Mouse (Mus musculus): ENCODE data around the gene Plxna1. TPM values are rescaled to one million over a fixed set of nuclear protein-coding genes. Genes with fewer than 3 reads are reported as not detected.

Plxna1 gene
- total and polyA plus RNA-seq, 3 experiments: 7.2 to 25.8 TPM; not detected in 1

- TF ChIP-seq JUND (IDR thresholded peaks at IDR 0.05; ENCODE audit: low read depth, low read length) (no peak), RAD21 (IDR thresholded peaks at IDR 0.05; ENCODE audit: low read depth, low read length) (no peak), RCOR1 (IDR thresholded peaks at IDR 0.05; ENCODE audit: low read depth, low read length) (no peak), E2F4 (IDR thresholded peaks at IDR 0.05; ENCODE audit: borderline replicate concordance, low read depth, low read length) (no peak), MAX (IDR thresholded peaks at IDR 0.05; ENCODE audit: low read length) (no peak), TAL1 (IDR thresholded peaks at IDR 0.05; ENCODE audit: low read length) (no peak), EP300 (IDR thresholded peaks at IDR 0.05; ENCODE audit: low read depth in 1 of 2, low read length in 2 of 2) (no peak), KAT2A (conservative IDR thresholded peaks at IDR 0.05; ENCODE audit: low read depth, low read length) (no peak), CHD1 (IDR thresholded peaks at IDR 0.05; ENCODE audit: low read depth, low read length) (no peak)
- Histone ChIP-seq H3K79me2 (ENCODE audit: control insufficient read depth, insufficient read depth, low read length, poor library complexity) (no peaks in the 10 kb centered on the region), H3K27me3 (ENCODE audit: control insufficient read depth in 1 of 2, insufficient read depth in 2 of 2, low read length in 2 of 2) (no peaks in the 10 kb centered on the region), H3K9ac (ENCODE audit: control insufficient read depth, low read depth, low read length, poor library complexity, severe bottlenecking) (no peak overlapping the region), H3K4me1 (ENCODE audit: control insufficient read depth in 1 of 2, insufficient read depth in 2 of 2, low read length in 2 of 2) (peaks cover 0 to 11% of the 10 kb centered on the region in 2 experiments), H3K4me3 (ENCODE audit: control insufficient read depth in 1 of 2, insufficient read depth in 1 of 2, low read depth in 2 of 2, low read length in 2 of 2) (no peak overlapping the region), H3K27ac (ENCODE audit: control insufficient read depth, low read depth, low read length) (no peak overlapping the region), H3K36me3 (ENCODE audit: control insufficient read depth in 1 of 2, insufficient read depth in 2 of 2, low read length in 2 of 2) (peaks cover 0 to 4% of the 10 kb centered on the region in 2 experiments; a peak in 1 of 4 replicates), H3K9me3 (replicated peaks; ENCODE audit: insufficient read depth, low read length) (no peaks in the 10 kb centered on the region)
- no peak for DNase-seq (ENCODE audit: low read depth, low spot score)
These were observed 6.4 kb upstream of the Plxna1 start for GRCm38 (mm10) chr6:89368812-89369211.

- Histone ChIP-seq H3K4me3 (ENCODE audit: control insufficient read depth in 1 of 2, insufficient read depth in 1 of 2, low read depth in 2 of 2, low read length in 2 of 2) (no peak overlapping the region), H3K79me2 (ENCODE audit: control insufficient read depth, insufficient read depth, low read length, poor library complexity) (peaks cover 16% of the 10 kb centered on the region), H3K9ac (ENCODE audit: control insufficient read depth, low read depth, low read length, poor library complexity, severe bottlenecking) (no peak overlapping the region), H3K27ac (ENCODE audit: control insufficient read depth, low read depth, low read length) (no peak overlapping the region), H3K9me3 (replicated peaks; ENCODE audit: insufficient read depth, low read length) (no peaks in the 10 kb centered on the region), H3K36me3 (ENCODE audit: control insufficient read depth in 1 of 2, insufficient read depth in 2 of 2, low read length in 2 of 2) (peaks cover 0 to 9% of the 10 kb centered on the region in 2 experiments; a peak in 1 of 4 replicates), H3K27me3 (ENCODE audit: control insufficient read depth in 1 of 2, insufficient read depth in 2 of 2, low read length in 2 of 2) (no peaks in the 10 kb centered on the region), H3K4me1 (ENCODE audit: control insufficient read depth in 1 of 2, insufficient read depth in 2 of 2, low read length in 2 of 2) (peaks cover 0 to 33% of the 10 kb centered on the region in 2 experiments)
- peak; percentile 44 for DNase-seq (ENCODE audit: low read depth, low spot score)
- TF ChIP-seq ETS1 (IDR thresholded peaks at IDR 0.05; ENCODE audit: low read depth, low read length) (peak; percentile 66), UBTF (IDR thresholded peaks at IDR 0.05; ENCODE audit: borderline replicate concordance, insufficient read depth, low read depth, low read length) (no peak), TAL1 (IDR thresholded peaks at IDR 0.05; ENCODE audit: low read length) (no peak)
These were observed 1.9 kb upstream of the Plxna1 start for GRCm38 (mm10) chr6:89364342-89364741.

DNA sequence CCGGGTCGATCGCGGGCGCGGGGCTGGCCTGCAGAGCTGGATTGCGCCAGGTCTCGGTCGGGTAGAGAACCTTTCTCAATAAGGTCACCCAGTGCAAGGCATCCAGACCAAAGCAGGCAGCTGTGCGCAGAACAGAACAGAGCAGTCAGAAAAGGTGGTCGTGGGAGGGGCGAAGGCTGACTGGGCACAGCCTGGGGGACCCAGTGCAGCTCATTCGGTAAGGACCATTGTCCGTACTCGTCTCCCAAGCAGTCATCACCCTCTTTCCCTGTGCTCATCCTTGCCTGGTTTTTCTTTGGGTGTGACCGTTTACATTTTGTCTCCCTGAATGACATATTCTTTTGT lies 659 bp upstream of the Plxna1 start:
- Histone ChIP-seq H3K9ac (ENCODE audit: control insufficient read depth, low read depth, low read length, poor library complexity, severe bottlenecking) (no peak overlapping the region), H3K4me1 (ENCODE audit: control insufficient read depth in 1 of 2, insufficient read depth in 2 of 2, low read length in 2 of 2) (peaks cover 0 to 34% of the 10 kb centered on the region in 2 experiments), H3K4me3 (ENCODE audit: control insufficient read depth in 1 of 2, insufficient read depth in 1 of 2, low read depth in 2 of 2, low read length in 2 of 2) (no peak overlapping the region), H3K27ac (ENCODE audit: control insufficient read depth, low read depth, low read length) (no peak overlapping the region), H3K36me3 (ENCODE audit: control insufficient read depth in 1 of 2, insufficient read depth in 2 of 2, low read length in 2 of 2) (peaks cover 0 to 9% of the 10 kb centered on the region in 2 experiments; a peak in 1 of 4 replicates), H3K9me3 (replicated peaks; ENCODE audit: insufficient read depth, low read length) (no peaks in the 10 kb centered on the region), H3K27me3 (ENCODE audit: control insufficient read depth in 1 of 2, insufficient read depth in 2 of 2, low read length in 2 of 2) (no peaks in the 10 kb centered on the region), H3K79me2 (ENCODE audit: control insufficient read depth, insufficient read depth, low read length, poor library complexity) (peaks cover 16% of the 10 kb centered on the region)
- no peak for DNase-seq (ENCODE audit: low read depth, low spot score)
- TF ChIP-seq TCF12 (IDR thresholded peaks at IDR 0.05; ENCODE audit: low read depth, low read length) (no peak), E2F4 (IDR thresholded peaks at IDR 0.05; ENCODE audit: borderline replicate concordance, low read depth, low read length) (no peak), ZKSCAN1 (IDR thresholded peaks at IDR 0.05; ENCODE audit: low read depth, low read length) (no peak), MEF2A (IDR thresholded peaks at IDR 0.05; ENCODE audit: extremely low read depth, insufficient replicate concordance, low read depth, low read length, poor library complexity, severe bottlenecking) (no peak), MAX (IDR thresholded peaks at IDR 0.05; ENCODE audit: low read length) (no peak), CHD2 (IDR thresholded peaks at IDR 0.05; ENCODE audit: low read length) (no peak), ZC3H11A (IDR thresholded peaks at IDR 0.05; ENCODE audit: low read depth, low read length) (no peak), USF1 (IDR thresholded peaks at IDR 0.05; ENCODE audit: low read depth, low read length) (no peak), SMC3 (IDR thresholded peaks at IDR 0.05; ENCODE audit: low read depth, low read length) (no peak), TBP (IDR thresholded peaks at IDR 0.05; ENCODE audit: low read depth, low read length) (no peak), MAZ (IDR thresholded peaks at IDR 0.05; ENCODE audit: low read depth, low read length) (no peak), ETS1 (IDR thresholded peaks at IDR 0.05; ENCODE audit: low read depth, low read length) (no peak), GATA1 (IDR thresholded peaks at IDR 0.05; ENCODE audit: low read depth, low read length) (no peak), MYB (IDR thresholded peaks at IDR 0.05; ENCODE audit: low read depth, low read length) (no peak), JUND (IDR thresholded peaks at IDR 0.05; ENCODE audit: low read depth, low read length) (no peak), RAD21 (IDR thresholded peaks at IDR 0.05; ENCODE audit: low read depth, low read length) (no peak)

Measured in MEL (cell line).